Mouse (Mus musculus) heart, embryonic 15.5 days (tissue): ENCODE results near the gene Il1rl2. TPM values are rescaled to one million over a fixed set of nuclear protein-coding genes. Genes with fewer than 3 reads are reported as not detected.
A peak's percentile ranks its signal among the peaks of the same experiment; 100 is the strongest.

ENCODE experiments used
- ATAC-seq: fragments of 200-750 bp; cut with Nextera tagmentation; replicated peaks from 2 replicates; pipeline ENCODE4 v1.8.0; 2017; ENCODE audit warnings: low read depth, moderate TSS enrichment; ENCODE audit not compliant: insufficient number of reproducible peaks, insufficient read depth, low FRiP score
- H3K27ac ChIP-seq: fragments of 300-500 bp; sonication (generic); 2 replicates; pipeline ENCODE4 v1.5.1; 2015; ENCODE audit warnings: mild to moderate bottlenecking, inconsistent platforms
- H3K27me3 ChIP-seq: fragments of 300-500 bp; sonication (generic); 2 replicates; pipeline ENCODE4 v1.6.1; 2015; ENCODE audit warnings: inconsistent platforms
- H3K36me3 ChIP-seq: fragments of 300-500 bp; sonication (generic); 2 replicates; pipeline ENCODE4 v1.6.1; 2015; ENCODE audit warnings: mild to moderate bottlenecking, inconsistent platforms
- H3K4me1 ChIP-seq: fragments of 300-500 bp; sonication (generic); replicated peaks from 2 replicates; pipeline ENCODE4 v1.6.1; 2015; ENCODE audit warnings: inconsistent platforms
- H3K4me2 ChIP-seq: fragments of 300-500 bp; sonication (generic); 2 replicates; pipeline ENCODE4 v1.6.1; 2015; ENCODE audit warnings: inconsistent platforms, mild to moderate bottlenecking, moderate library complexity
- H3K4me3 ChIP-seq: fragments of 300-500 bp; sonication (generic); 2 replicates; pipeline ENCODE4 v1.5.1; 2015; ENCODE audit warnings: mild to moderate bottlenecking, inconsistent platforms
- H3K9ac ChIP-seq: fragments of 300-500 bp; sonication (generic); 2 replicates; pipeline ENCODE4 v1.6.1; 2015; ENCODE audit warnings: mild to moderate bottlenecking, inconsistent platforms
- H3K9me3 ChIP-seq: fragments of 300-500 bp; sonication (generic); replicated peaks from 2 replicates; pipeline ENCODE4 v1.6.1; 2016; ENCODE audit warnings: inconsistent platforms
- WGBS: fragments of 180-500 bp; shearing (Covaris S2); methylation state at CpG from one replicate; pipeline ENCODE4 v1.1.7; 2015; ENCODE audit warnings: mixed read lengths; 5-methylcytosine and 5-hydroxymethylcytosine counted together
- polyA plus RNA-seq: library from polyadenylated mRNA; unstranded; fragments of >200 nt; fragmentation: Nextera tagmentation; extraction: Ambion mirVana; gene quantifications from 2 replicates; pipeline ENCODE4 v1.2.1, GENCODE M21; 2015

Il1rl2 gene
- polyA plus RNA-seq, 1 experiment from 2014 or later, result 4.4 TPM

DNA sequence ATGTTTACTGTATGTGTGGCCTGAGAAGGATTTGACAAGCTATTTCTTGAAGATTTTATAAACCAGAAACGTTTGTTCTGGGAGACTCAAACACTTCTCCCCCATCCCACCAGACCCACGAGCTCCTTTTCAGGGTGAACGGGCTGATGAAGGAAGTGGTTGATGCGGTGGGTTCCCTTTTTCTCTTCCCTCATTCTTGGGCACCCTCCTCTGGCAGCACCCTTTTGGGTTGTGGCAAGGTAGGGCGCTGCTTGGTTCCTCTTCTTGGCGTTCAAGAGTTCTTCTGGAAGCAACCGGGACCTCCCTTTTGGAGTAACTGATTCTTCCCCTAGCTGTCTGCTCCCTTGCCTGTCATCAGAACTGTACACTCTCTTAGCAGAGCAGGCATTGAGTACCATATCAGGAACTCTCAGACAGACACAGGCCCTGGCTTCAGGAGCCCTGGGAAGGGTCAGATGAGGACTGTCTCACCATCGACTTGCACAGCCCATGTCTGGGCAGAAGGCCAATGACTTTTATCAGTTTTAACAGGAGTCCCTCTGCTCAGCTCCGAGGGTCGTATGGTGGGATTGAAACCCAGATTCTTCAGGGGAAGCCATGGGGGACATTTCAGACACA lies 31.6 kb downstream of the Il1rl2 start:
- Histone ChIP-seq H3K4me2 (no peak overlapping the region), H3K4me3 (no peak overlapping the region), H3K36me3 (no peaks in the 10 kb centered on the region), H3K27ac (no peak overlapping the region), H3K4me1 (peaks cover 22% of the 10 kb centered on the region), H3K9ac (no peak overlapping the region), H3K27me3 (no peaks in the 10 kb centered on the region), H3K9me3 (no peaks in the 10 kb centered on the region)
- WGBS, result 35% methylated on average over 10 of the region's 10 CpGs
- ATAC-seq, result no peak

DNA sequence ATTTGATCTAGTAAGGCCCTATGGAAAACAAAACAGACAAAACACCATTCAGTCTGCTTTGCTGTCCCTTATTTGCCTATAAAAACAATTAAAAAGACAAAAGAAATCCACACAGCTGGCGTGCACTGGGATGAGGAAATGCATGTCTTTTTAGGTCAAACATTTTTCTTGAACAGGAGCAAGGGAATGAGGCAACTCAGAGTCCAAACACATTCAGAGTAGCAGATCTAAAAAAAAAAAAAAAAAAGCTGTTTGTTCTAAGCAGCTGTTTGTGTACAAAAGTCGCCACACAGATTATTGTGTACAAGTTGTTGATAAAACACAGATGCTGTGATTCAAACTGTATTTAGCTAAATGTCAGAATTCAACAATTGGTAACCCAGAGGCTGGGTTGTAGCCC lies 33.5 kb downstream of the Il1rl2 start:
- Histone ChIP-seq H3K4me3 (no peak overlapping the region), H3K27ac (no peak overlapping the region), H3K4me2 (no peak overlapping the region), H3K36me3 (no peaks in the 10 kb centered on the region), H3K9me3 (no peaks in the 10 kb centered on the region), H3K4me1 (peaks cover 22% of the 10 kb centered on the region), H3K27me3 (no peaks in the 10 kb centered on the region), H3K9ac (no peak overlapping the region)
- WGBS, result 71% methylated on average over 2 of the region's 2 CpGs
- no peak for ATAC-seq

DNA sequence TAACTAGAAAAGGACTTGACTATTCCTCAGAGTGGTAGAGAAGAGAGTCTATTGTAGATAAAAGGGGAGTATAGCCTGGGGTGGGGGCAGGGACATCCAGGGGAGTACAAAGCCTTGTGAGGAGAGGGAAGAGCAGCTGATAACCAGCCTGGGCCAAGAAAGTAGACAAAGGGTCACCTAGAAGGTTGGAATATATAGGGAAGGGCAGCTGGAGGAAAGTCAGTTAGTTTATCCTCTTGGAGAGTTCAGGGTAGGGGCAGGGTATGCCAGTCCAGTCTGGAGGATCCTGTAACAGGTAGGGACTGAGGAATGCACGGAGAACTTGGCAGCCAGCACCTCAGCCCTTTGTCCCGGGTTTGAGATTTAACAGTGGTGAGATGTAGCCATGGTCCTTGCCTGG lies 33.9 kb downstream of the Il1rl2 start:
- H3K27ac ChIP-seq, result peak overlapping the region; percentile 36
- ATAC-seq, result no peak

DNA sequence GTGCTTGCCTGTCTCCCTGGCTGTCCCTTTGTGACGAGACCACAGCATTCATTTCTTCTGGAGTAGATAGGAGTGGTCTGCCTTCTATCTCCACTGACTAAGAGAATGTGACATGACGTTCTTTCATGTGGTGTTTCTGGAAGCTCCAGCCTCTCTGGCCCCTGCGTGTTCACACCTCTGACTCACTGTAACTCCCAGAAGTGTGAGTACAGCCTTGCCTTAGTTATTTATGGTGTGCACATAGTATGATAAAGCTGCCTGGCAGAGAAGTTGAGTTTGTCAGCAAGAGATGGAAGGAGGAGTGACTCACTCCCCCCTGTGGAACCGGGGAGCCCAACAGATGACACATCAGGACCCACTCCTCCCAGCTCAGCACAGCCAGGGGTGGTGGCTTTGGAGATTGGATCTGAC lies 34.4 kb downstream of the Il1rl2 start:
- 25% methylated on average over 4 of the region's 4 CpGs for WGBS
- no peak overlapping the region for H3K4me2 ChIP-seq
- peaks cover 22% of the 10 kb centered on the region for H3K4me1 ChIP-seq
- ATAC-seq, result peak; percentile 64; the same call in 1 of the 2 replicates
- no peak overlapping the region for H3K9ac ChIP-seq
- H3K36me3 ChIP-seq, result no peaks in the 10 kb centered on the region
- no peaks in the 10 kb centered on the region for H3K9me3 ChIP-seq
- no peak overlapping the region for H3K4me3 ChIP-seq
- H3K27me3 ChIP-seq, result no peaks in the 10 kb centered on the region
- H3K27ac ChIP-seq, result peak overlapping the region; percentile 36

More for the DNA sequence above, 33.9 kb downstream of the Il1rl2 start:
- Histone ChIP-seq H3K27me3 (no peaks in the 10 kb centered on the region), H3K4me3 (no peak overlapping the region), H3K4me1 (peaks cover 22% of the 10 kb centered on the region), H3K9me3 (no peaks in the 10 kb centered on the region), H3K4me2 (no peak overlapping the region), H3K36me3 (no peaks in the 10 kb centered on the region), H3K9ac (no peak overlapping the region)
- WGBS, result 29% methylated on average over 2 of the region's 2 CpGs

DNA sequence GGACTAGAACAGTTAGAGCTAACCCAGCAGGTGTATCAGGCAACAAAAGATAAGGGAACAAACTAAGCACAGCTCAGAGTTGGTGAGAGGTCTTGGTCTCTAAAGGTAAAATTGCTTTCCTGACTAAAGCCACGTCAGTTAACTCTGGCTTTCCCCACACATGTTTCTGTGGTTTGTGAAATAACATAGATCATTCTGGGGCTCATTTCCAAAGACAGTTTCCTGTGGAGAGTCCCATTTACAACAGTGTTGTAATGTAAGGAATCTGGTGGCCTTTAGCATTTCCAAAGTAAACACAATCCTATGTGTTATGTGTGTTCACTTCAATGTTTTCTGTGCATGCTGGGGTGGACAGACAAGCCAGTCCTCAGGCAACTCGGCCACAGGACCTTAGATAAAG lies 35.3 kb downstream of the Il1rl2 start:
- 43% methylated on average over 2 of the region's 2 CpGs for WGBS
- no peak overlapping the region for H3K27ac ChIP-seq
- no peak for ATAC-seq
- H3K4me3 ChIP-seq, result no peak overlapping the region
- no peak overlapping the region for H3K4me2 ChIP-seq
- H3K9ac ChIP-seq, result no peak overlapping the region
- no peaks in the 10 kb centered on the region for H3K9me3 ChIP-seq
- H3K4me1 ChIP-seq, result peaks cover 22% of the 10 kb centered on the region
- no peaks in the 10 kb centered on the region for H3K36me3 ChIP-seq
- H3K27me3 ChIP-seq, result no peaks in the 10 kb centered on the region

DNA sequence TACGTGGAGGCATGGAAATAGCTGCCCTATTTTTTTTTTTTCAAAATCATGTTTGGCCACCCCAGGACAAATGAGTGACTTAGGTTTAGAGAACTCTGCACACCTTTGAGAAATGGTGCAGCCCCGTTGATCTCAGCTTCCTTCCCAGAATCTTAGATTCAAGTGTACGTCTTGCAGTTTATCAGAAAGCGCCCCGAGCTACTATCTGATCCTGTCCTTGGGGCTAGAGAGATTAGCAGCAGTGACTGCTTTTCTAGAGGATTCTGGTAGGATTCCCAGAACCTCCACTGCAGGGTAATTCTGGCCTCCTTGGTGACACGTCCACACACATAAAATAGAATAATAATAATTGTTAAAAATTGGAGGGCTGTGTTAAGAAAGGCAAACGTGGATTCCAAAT lies 36.6 kb downstream of the Il1rl2 start:
- Histone ChIP-seq H3K4me1 (peaks cover 17% of the 10 kb centered on the region), H3K9ac (no peak overlapping the region), H3K27me3 (no peaks in the 10 kb centered on the region), H3K36me3 (no peaks in the 10 kb centered on the region), H3K4me3 (no peak overlapping the region), H3K4me2 (no peak overlapping the region), H3K9me3 (no peaks in the 10 kb centered on the region), H3K27ac (no peak overlapping the region)
- 55% methylated on average over 7 of the region's 7 CpGs for WGBS
- ATAC-seq, result no peak

DNA sequence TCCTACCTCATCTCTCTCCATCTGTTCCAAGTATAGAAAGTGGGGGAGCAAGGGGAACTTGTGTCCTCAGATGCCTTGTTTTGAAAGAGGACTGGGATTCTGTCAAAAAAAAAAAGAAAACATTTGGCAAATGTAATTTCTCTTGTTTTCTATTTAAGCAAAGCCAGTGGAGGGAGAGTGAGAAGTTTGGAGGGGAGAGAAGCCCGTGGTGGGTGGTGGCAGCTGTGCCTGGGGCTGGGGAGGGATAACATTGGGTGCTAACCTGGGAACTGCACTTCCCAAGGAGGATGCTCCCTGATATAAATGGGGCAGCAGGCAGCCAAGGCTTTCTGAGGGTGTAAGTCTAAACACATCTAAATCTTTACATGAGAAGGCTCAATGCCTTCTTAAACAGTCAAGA lies 37.2 kb downstream of the Il1rl2 start:
- ATAC-seq, result no peak
- H3K9ac ChIP-seq, result no peak overlapping the region
- no peaks in the 10 kb centered on the region for H3K36me3 ChIP-seq
- H3K27ac ChIP-seq, result no peak overlapping the region
- no peak overlapping the region for H3K4me3 ChIP-seq
- H3K9me3 ChIP-seq, result no peaks in the 10 kb centered on the region
- WGBS, result 63% methylated on average over 1 of the region's 1 CpGs
- H3K4me1 ChIP-seq, result peaks cover 14% of the 10 kb centered on the region
- H3K4me2 ChIP-seq, result no peak overlapping the region
- no peaks in the 10 kb centered on the region for H3K27me3 ChIP-seq

DNA sequence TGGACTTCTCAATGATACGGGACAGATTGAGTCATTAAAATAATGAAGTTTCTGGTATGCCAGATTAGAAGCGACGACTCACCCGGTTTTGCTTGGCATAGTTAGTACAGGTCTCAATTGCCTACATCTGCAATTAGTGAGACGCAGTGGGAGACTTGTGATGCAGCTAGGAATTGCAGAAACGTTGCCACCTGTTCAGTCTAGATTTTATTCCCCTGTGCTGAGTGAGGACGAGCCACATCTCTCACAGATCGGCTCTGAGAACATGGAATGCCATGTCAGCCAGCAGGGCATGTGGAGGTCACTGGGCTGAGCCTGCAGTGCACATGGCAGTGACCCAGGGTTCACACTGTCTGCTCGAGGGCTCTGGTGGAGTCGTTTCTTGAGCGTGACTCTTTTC lies 38.4 kb downstream of the Il1rl2 start:
- Histone ChIP-seq H3K27ac (no peak overlapping the region), H3K36me3 (no peaks in the 10 kb centered on the region), H3K4me3 (no peak overlapping the region), H3K4me2 (no peak overlapping the region), H3K9me3 (no peaks in the 10 kb centered on the region), H3K9ac (no peak overlapping the region), H3K27me3 (no peaks in the 10 kb centered on the region), H3K4me1 (peaks cover 14% of the 10 kb centered on the region)
- ATAC-seq, result no peak
- 56% methylated on average over 11 of the region's 11 CpGs for WGBS

DNA sequence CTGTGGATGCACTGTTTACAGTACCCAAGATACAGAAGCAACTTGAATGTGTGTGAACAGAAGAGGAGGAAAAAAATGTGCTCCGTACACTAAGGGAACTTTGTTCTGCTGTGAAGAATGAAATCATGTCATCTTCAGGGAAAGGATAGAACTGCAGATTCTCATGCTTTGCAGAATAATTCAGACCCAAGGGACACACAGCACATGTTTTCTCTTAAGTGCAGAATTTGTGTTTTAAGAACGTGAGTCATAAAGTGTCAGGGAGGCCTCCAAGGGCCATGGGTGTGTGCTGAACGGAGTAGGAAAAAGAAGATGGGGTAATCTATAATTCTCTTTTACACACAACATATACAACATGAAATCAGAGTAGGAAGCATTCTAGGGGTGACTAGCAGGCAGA lies 48.5 kb downstream of the Il1rl2 start:
- H3K4me3 ChIP-seq, result no peak overlapping the region
- no peaks in the 10 kb centered on the region for H3K27me3 ChIP-seq
- no peak overlapping the region for H3K27ac ChIP-seq
- H3K36me3 ChIP-seq, result no peaks in the 10 kb centered on the region
- 76% methylated on average over 3 of the region's 3 CpGs for WGBS
- ATAC-seq, result no peak
- no peak overlapping the region for H3K9ac ChIP-seq
- no peak overlapping the region for H3K4me2 ChIP-seq
- H3K4me1 ChIP-seq, result no peaks in the 10 kb centered on the region
- H3K9me3 ChIP-seq, result no peaks in the 10 kb centered on the region

DNA sequence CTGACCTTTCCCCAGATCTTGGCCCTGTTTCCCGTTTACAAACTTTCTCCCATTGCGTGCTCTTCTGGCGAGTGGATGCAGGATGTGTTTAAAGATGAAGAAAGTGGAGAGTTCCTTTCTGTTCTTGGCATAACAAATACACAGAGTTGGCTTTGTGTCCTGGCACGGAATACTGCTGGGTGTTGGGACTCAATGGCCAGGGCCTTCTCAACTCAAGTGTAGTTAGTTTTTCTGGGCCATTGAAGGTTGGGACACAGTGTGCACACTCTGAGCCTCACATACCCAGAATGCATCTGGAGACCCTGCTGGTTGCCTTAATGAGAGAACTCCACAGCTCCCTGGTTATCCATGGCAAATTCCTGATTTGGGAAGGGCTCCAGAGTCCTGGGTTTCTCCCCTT lies 50.7 kb downstream of the Il1rl2 start:
- 61% methylated on average over 4 of the region's 4 CpGs for WGBS
- Histone ChIP-seq H3K36me3 (no peaks in the 10 kb centered on the region), H3K9ac (no peak overlapping the region), H3K4me2 (no peak overlapping the region), H3K4me1 (no peaks in the 10 kb centered on the region), H3K27ac (no peak overlapping the region), H3K9me3 (no peaks in the 10 kb centered on the region), H3K4me3 (no peak overlapping the region), H3K27me3 (no peaks in the 10 kb centered on the region)
- no peak for ATAC-seq

DNA sequence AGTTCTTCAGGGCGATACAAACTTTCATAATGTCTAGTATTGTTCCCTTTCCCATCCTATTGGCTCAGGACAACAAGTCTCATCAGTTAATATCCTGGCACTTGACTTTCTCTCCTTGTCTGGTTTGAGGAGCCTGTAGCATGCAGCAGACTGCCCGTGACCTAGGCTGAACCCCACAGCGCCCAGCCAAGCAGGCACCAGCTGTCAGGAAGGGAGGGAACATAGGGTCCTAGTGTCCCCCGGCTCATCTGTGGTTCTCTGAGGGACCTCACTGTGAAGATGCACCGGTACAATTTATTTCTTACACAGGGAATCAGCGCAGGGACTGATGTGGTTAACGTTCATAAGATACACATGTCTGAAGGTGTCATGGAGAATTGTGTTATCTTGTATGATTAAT lies 52.3 kb downstream of the Il1rl2 start:
- H3K4me3 ChIP-seq, result no peak overlapping the region
- WGBS, result 56% methylated on average over 7 of the region's 7 CpGs

DNA sequence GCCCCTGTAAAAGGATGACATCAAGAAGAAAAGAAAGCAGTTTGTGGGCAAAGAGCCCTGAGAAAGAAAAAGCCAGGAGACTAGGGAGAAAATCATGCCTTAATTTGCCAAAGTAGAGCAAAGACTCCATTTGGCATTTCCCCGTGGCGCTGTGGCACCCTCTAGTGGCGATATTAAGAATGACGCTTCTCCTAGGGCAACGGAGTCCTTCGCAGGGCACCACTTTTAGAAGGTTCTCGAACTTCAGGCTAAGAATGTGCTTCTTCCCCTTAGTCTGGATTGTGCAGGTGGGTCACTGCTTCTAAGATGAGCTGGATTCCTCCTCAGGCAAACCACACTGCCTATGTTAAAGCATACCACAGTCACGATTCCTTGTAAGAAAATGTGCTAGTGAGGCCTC lies 54.4 kb downstream of the Il1rl2 start:
- no peaks in the 10 kb centered on the region for H3K4me1 ChIP-seq
- H3K36me3 ChIP-seq, result no peaks in the 10 kb centered on the region
- no peak overlapping the region for H3K27ac ChIP-seq
- 16% methylated on average over 8 of the region's 8 CpGs for WGBS
- H3K9ac ChIP-seq, result no peak overlapping the region
- no peak overlapping the region for H3K4me3 ChIP-seq
- no peaks in the 10 kb centered on the region for H3K9me3 ChIP-seq
- ATAC-seq, result no peak
- H3K27me3 ChIP-seq, result no peaks in the 10 kb centered on the region
- no peak overlapping the region for H3K4me2 ChIP-seq

More for the DNA sequence above, 52.3 kb downstream of the Il1rl2 start:
- no peaks in the 10 kb centered on the region for H3K9me3 ChIP-seq
- no peak for ATAC-seq
- H3K4me2 ChIP-seq, result no peak overlapping the region
- H3K27ac ChIP-seq, result no peak overlapping the region
- H3K9ac ChIP-seq, result no peak overlapping the region
- no peaks in the 10 kb centered on the region for H3K4me1 ChIP-seq
- no peaks in the 10 kb centered on the region for H3K27me3 ChIP-seq
- H3K36me3 ChIP-seq, result no peaks in the 10 kb centered on the region
